Mouse (Mus musculus) gastrocnemius, postnatal 14 days (tissue): Measurements from ENCODE around the gene Ppp1r18. TPM values are rescaled to one million over a fixed set of nuclear protein-coding genes. Genes with fewer than 3 reads are reported as not detected.

Experiments
- DNase-seq: peaks from one replicate; pipeline ENCODE4 v3.0.0; 2021; ENCODE audit warnings: mixed read lengths
- intact Hi-C: fragments of 180-260 bp; cut with DNase I; formaldehyde crosslinking; loops from one replicate; pipeline ENCODE4 v1.15.1; 2025; ENCODE audit warnings: low total_unique reads
- long read RNA-seq, 2 experiments: library from polyadenylated mRNA; stranded (forward); transcript quantifications; one replicate each; pipeline ENCODE4 v2.0.0; 2021
- total RNA-seq, 2 experiments: library from RNA; stranded (reverse); gene quantifications; 2 replicates each; pipeline ENCODE4 v1.2.3; 2021

Gene Ppp1r18
- total RNA-seq = 10 to 100 TPM; 13.4 to 13.7 TPM
- long read RNA-seq, experiment 1, transcript Ppp1r18-205 (3 exons, 3,185 nt) = major isoform, 7 of 7 reads
- long read RNA-seq, experiment 1, partial matches to known transcripts = 0 of 7 reads
- long read RNA-seq, experiment 1, other reads (novel, unspliced or antisense) = 0 of 7 reads
- long read RNA-seq, experiment 2, transcript Ppp1r18-205 (3 exons, 3,185 nt) = major isoform, 5 of 7 reads
- long read RNA-seq, experiment 2, partial matches to known transcripts = 2 of 7 reads
- long read RNA-seq, experiment 2, other reads (novel, unspliced or antisense) = 0 of 7 reads

DNA sequence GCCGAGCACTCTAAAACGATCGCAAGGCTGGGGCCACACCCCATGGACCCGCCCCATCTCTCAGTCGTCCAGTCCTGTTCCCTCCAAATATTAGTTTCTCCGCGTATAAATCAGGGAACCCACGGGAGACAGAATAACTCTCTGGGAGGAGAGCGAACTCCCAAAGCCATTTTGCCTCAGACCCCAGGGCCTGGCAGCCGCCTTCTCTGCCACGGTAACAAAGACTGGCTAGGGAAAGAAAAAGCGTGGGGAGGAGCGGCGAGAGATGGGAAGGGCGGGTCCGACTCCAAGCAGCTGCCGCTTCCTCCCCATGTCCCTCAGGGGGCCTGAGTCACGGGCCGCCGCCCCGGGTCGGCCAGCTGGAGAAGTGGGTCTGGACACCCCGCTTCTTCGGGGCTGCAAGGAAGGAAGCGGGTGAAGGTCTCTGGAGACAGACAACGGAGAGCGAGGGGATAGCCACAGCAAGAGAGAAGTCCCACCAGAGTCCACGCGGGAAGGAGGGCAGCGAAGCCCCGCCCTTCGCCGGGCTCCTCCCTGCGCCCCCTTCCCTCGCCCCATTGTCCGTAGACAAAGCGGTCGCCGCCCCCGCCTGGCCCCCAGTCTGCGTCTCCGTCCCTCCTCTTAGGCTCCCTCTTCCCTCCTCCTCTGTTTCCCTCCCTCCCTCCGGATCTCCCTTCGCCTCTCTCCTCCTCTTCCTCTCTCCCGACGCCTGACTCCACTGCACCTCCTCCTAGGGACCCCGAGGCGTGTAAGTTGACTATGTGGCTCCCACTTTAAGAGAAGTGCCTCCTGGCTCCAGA, at the start of gene Ppp1r18:
Gene Ppp1r18 (plus strand): TSS at position 113 of the 800 bp plus-strand sequence.
- peak; percentile 89 for DNase-seq
- intact Hi-C loops = no loop called here

- intact Hi-C loops = no loop called here
- DNase-seq = no peak
Observed at GRCm38 (mm10) chr17:35815836-35816235, 49.6 kb upstream of the Ppp1r18 start.

- intact Hi-C loops = no loop called here
- no peak for DNase-seq
Observed at GRCm38 (mm10) chr17:35816686-35817085, 48.7 kb upstream of the Ppp1r18 start.

- no peak for DNase-seq
- intact Hi-C loops = no loop called here
Observed at GRCm38 (mm10) chr17:35817226-35817625, 48.2 kb upstream of the Ppp1r18 start.

DNA sequence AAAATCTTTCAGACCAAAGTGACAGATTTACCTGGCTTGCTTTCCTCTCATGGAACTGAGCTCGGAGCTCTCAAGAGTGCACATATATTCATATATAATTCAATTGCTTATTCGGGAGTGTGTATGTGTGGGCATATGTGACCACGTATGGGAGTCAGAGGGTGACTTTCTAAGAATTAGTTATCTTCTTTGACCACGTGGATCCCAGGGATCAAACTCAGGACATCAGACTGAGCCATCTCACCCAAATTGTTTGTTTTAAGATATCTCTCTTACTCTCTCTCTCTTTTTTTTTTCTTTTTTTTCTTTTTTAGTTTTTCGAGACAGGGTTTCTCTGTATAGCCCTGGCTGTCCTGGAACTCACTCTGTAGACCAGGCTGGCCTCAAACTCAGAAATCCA, 45.3 kb upstream of the Ppp1r18 start:
- DNase-seq = no peak
- intact Hi-C loops = no loop called here

GRCm38 (mm10) chr17:35821439-35822430, 43.7 kb upstream of the Ppp1r18 start, which contains the start of gene Ier3:
Gene Ier3 (plus strand): TSS chr17:35821684.
- intact Hi-C loops = no loop called here
- DNase-seq = peak; percentile 83

GRCm38 (mm10) chr17:35822564-35822963, 42.8 kb upstream of the Ppp1r18 start:
- intact Hi-C loops = no loop called here
- no peak for DNase-seq

GRCm38 (mm10) chr17:35822964-35823937, 42.1 kb upstream of the Ppp1r18 start, which contains the start of gene Flot1:
Gene Flot1 (plus strand): TSS chr17:35823230.
- intact Hi-C loops = no loop called here
- DNase-seq = peak; percentile 89

- intact Hi-C loops = no loop called here
- DNase-seq = no peak
Observed at GRCm38 (mm10) chr17:35824402-35824801, 41.0 kb upstream of the Ppp1r18 start.

- intact Hi-C loops = loop anchor here (5.0 kb wide), 1 partner anchor 83 kb away; no protein-coding TSS in a partner anchor
- DNase-seq = no peak
Observed at GRCm38 (mm10) chr17:35825109-35825850, 40.1 kb upstream of the Ppp1r18 start.

- intact Hi-C loops = loop anchor here (5.0 kb wide), 1 partner anchor 87 kb away; no protein-coding TSS in a partner anchor
- DNase-seq = peak; percentile 86
Observed at GRCm38 (mm10) chr17:35829737-35830136, 35.7 kb upstream of the Ppp1r18 start.

GRCm38 (mm10) chr17:35832400-35833238, 32.8 kb upstream of the Ppp1r18 start:
- no peak for DNase-seq
- intact Hi-C loops = no loop called here

GRCm38 (mm10) chr17:35833239-35833751, 32.1 kb upstream of the Ppp1r18 start:
- DNase-seq = no peak
- intact Hi-C loops = no loop called here

DNA sequence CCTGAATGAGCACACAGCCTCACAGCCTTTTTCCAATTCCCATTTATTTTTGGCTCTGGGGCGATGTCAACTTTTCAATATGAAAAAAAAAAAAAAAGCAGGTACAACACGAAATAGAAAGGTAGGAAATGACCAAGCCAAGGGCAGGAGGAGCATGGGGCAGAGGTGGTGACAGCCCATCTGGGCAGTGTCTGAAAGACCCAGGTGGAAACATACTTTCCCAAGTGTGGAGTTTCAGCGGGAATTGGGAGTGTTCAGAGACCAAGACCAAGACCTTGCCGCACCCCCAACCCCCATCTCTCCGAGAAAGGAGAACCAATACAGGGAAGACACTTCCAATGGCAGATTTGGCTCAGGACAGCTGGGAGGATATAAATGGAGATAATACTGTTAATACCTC, 31.5 kb upstream of the Ppp1r18 start:
- intact Hi-C loops = loop anchor here (2.0 kb wide), 1 partner anchor 39 kb away; no protein-coding TSS in a partner anchor
- DNase-seq = no peak

DNA sequence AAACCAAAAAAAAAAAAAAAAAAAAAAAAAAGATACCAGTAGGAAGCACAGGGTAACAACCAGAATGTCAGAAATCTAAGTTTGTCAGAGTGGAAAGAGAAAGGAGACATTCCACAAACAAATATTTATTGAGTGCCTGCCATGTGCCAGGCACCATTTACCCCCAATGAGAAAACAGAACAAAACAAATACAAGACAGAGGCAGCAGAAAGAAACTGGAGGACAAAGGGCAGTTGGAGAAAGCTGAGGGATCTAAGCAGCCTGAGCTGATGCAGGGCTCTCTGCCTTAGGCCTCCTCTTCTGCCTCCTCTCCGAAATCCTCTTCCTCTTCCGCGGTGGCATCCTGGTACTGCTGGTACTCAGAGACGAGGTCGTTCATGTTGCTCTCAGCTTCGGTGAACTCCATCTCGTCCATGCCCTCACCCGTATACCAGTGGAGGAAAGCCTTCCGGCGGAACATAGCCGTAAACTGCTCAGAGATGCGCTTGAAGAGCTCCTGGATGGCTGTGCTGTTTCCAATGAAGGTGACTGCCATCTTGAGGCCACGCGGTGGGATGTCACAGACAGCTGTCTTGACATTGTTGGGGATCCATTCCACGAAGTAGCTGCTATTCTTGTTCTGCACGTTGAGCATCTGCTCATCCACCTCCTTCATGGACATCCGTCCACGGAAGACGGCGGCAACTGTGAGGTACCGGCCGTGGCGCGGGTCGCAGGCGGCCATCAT, 30.5 kb upstream of the Ppp1r18 start:
- intact Hi-C loops = loop anchor here (2.0 kb wide), 1 partner anchor 38 kb away; no protein-coding TSS in a partner anchor
- DNase-seq = no peak
